ENCODE assay signal across 8 mouse cellular contexts in the genomic region with DNA sequence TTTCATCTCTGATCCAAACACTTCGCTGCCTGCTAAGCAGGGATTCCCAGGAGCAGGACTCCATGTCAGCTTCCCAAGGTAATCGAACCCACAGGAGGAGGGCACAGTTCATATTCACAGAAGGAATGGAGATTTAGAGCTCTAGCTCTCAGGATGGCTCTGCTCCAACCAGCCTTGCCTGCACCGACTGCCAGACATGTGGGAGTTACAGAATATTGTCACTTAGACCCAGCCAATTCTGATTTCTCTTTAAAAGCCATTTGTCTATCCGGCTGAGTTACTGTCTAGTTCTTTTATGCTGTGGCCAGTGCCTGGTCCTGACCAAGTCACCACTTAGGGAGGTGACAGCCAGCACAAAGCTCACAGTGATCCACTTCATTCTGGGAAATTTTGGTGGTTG. TPM values are rescaled to one million over a fixed set of nuclear protein-coding genes. Genes with fewer than 3 reads are reported as not detected.
A peak's percentile ranks its signal among the peaks of the same experiment; 100 is the strongest.
DNase-seq lines count a peak whose midpoint lies in the region; ATAC-seq and TF ChIP-seq lines count a peak whose summit lies in the region.

No protein-coding gene starts in this region.

- no peaks in the 10 kb centered on the region for H3K36me3 ChIP-seq in heart, adult 2 months (ENCODE audit: control insufficient read depth, insufficient read depth, low read length)
- H3K36me3 ChIP-seq in hindbrain, embryonic 11.5 days (ENCODE audit: control insufficient read depth, insufficient read depth, low read length) = no peaks in the 10 kb centered on the region
- H3K36me3 ChIP-seq in limb, embryonic 13.5 days = no peaks in the 10 kb centered on the region

- no peak for ATAC-seq in hindbrain, embryonic 11.5 days (ENCODE audit: low FRiP score)
- ATAC-seq in limb, embryonic 13.5 days (ENCODE audit: low FRiP score, low read depth) = no peak

- TF ChIP-seq EP300 in heart, adult 2 months (IDR thresholded peaks at IDR 0.05; ENCODE audit: insufficient read depth, low read depth, low read length) = no peak

- WGBS in heart, adult 2 months = 27% methylated on average over 4 of the region's 4 CpGs
- 60% methylated on average over 4 of the region's 4 CpGs for WGBS in hindbrain, embryonic 11.5 days
- whole genome bisulfite sequencing in limb, embryonic 13.5 days = 55% methylated on average over 4 of the region's 4 CpGs

- H3K9me3 ChIP-seq in hindbrain, embryonic 11.5 days (ENCODE audit: control insufficient read depth, low read length) = no peaks in the 10 kb centered on the region
- no peaks in the 10 kb centered on the region for H3K9me3 ChIP-seq in limb, embryonic 13.5 days

- intact Hi-C loops in heart, adult 2 months (cut with DNase I) = loop anchor here (2.0 kb wide), 2 partner anchors 31 to 39 kb away; partner anchors contain the start of genes Taf5l and Urb2
- intact Hi-C loops in heart, postnatal 14 days (cut with DNase I) = loop anchor here (2.0 kb wide), 1 partner anchor 31 kb away; no protein-coding TSS in a partner anchor

- no peak overlapping the region for H3K27ac ChIP-seq in heart, adult 2 months
- no peak overlapping the region for H3K27ac ChIP-seq in hindbrain, embryonic 11.5 days (ENCODE audit: low read depth, low read length)
- no peak overlapping the region for H3K27ac ChIP-seq in limb, embryonic 13.5 days

- peak overlapping the region; percentile 6; the same call in 1 of the 2 replicates for H3K4me3 ChIP-seq in heart, adult 2 months
- H3K4me3 ChIP-seq in hindbrain, embryonic 11.5 days (ENCODE audit: low read depth, low read length) = peak overlapping the region; percentile 14; the same call in 1 of the 2 replicates
- peak overlapping the region; percentile 65 for H3K4me3 ChIP-seq in limb, embryonic 13.5 days

- H3K4me2 ChIP-seq in hindbrain, embryonic 11.5 days (replicated peaks; ENCODE audit: low read depth, low read length) = no peak overlapping the region
- peak overlapping the region; percentile 82 for H3K4me2 ChIP-seq in limb, embryonic 13.5 days (replicated peaks)

- H3K9ac ChIP-seq in heart, adult 2 months (ENCODE audit: low read depth, low read length) = peak overlapping the region; percentile 6; the same call in 1 of the 2 replicates
- H3K9ac ChIP-seq in hindbrain, embryonic 11.5 days (ENCODE audit: low read depth, low read length) = no peak overlapping the region
- peak overlapping the region; percentile 35; the same call in 1 of the 2 replicates for H3K9ac ChIP-seq in limb, embryonic 13.5 days

- H3K27me3 ChIP-seq in heart, adult 2 months (ENCODE audit: control insufficient read depth, insufficient read depth, low read length) = no peaks in the 10 kb centered on the region
- H3K27me3 ChIP-seq in hindbrain, embryonic 11.5 days (ENCODE audit: control insufficient read depth, insufficient read depth, low read length) = no peaks in the 10 kb centered on the region
- H3K27me3 ChIP-seq in limb, embryonic 13.5 days = no peaks in the 10 kb centered on the region

- no peak for TF ChIP-seq POLR2A in heart, adult 2 months (IDR thresholded peaks at IDR 0.05; ENCODE audit: insufficient read depth, low read depth, low read length)

- no peaks in the 10 kb centered on the region; the same call in 1 of the 2 replicates for H3K79me2 ChIP-seq in heart, adult 2 months (replicated peaks; ENCODE audit: control insufficient read depth, insufficient read depth, low read length)

- peaks cover 10% of the 10 kb centered on the region for H3K4me1 ChIP-seq in heart, adult 2 months (ENCODE audit: control insufficient read depth, insufficient read depth, low read length)
- peaks cover 2% of the 10 kb centered on the region; the same call in 1 of the 2 replicates for H3K4me1 ChIP-seq in hindbrain, embryonic 11.5 days (replicated peaks; ENCODE audit: control insufficient read depth, insufficient read depth, low read length)
- peaks cover 19% of the 10 kb centered on the region for H3K4me1 ChIP-seq in limb, embryonic 13.5 days

- no peak for TF ChIP-seq CTCF in heart, adult 2 months (IDR thresholded peaks at IDR 0.05)

- DNase-seq in heart, adult 2 months = peak in 1 of 2 experiments; percentile 12
- no peak for DNase-seq in heart, postnatal 14 days
- peak; percentile 23 to 45 for DNase-seq in cerebellum, postnatal 25 days
- no peak for DNase-seq in hindbrain, embryonic 11.5 days (ENCODE audit: low spot score)
- peak; percentile 57 to 66 for DNase-seq in right cerebral cortex, postnatal 10 days (ENCODE audit: low spot score in 2 of 2)
- no peak for DNase-seq in thymus, postnatal 36 days
- no peak for DNase-seq in MN1 (ENCODE audit: low spot score)

RNA-seq across cellular contexts. Expression of gene Abcb10, which starts 1.2 kb away (rescaled TPM):
- total RNA-seq in heart, adult 2 months (2021) = 10 to 100 TPM; 40.2 to 44.2 TPM
- polyA plus RNA-seq in heart, adult 2 months (2012; rRNA removed) = 19.1 and 27.6 TPM in 2 replicates
- total RNA-seq in heart, postnatal 14 days (2021) = 10 to 100 TPM; 44.8 to 46.5 TPM
- 17.5 and 18.3 TPM in 2 replicates for polyA plus RNA-seq in hindbrain, embryonic 11.5 days (2014; fragmentation: Nextera tagmentation; extraction: Ambion mirVana)
- 17.0 TPM in 2 replicates for polyA plus RNA-seq in limb, embryonic 13.5 days (2015; fragmentation: Nextera tagmentation; extraction: Ambion mirVana)

RNA-seq across cellular contexts. Expression of gene Nup133, which starts 32.6 kb away (rescaled TPM):
- total RNA-seq in heart, adult 2 months (2021) = 10 to 100 TPM in 1 of 2 experiments, 1 to 10 TPM in 1; 9.9 to 10.8 TPM
- 7.2 and 12.3 TPM in 2 replicates for polyA plus RNA-seq in heart, adult 2 months (2012; rRNA removed)
- total RNA-seq in heart, postnatal 14 days (2021) = 10 to 100 TPM; 10.3 to 12.4 TPM
- polyA plus RNA-seq in hindbrain, embryonic 11.5 days (2014; fragmentation: Nextera tagmentation; extraction: Ambion mirVana) = 50.1 and 52.3 TPM in 2 replicates
- 36.3 and 36.5 TPM in 2 replicates for polyA plus RNA-seq in limb, embryonic 13.5 days (2015; fragmentation: Nextera tagmentation; extraction: Ambion mirVana)

RNA-seq across cellular contexts. Expression of gene Taf5l, which starts 39.5 kb away (rescaled TPM):
- total RNA-seq in heart, adult 2 months (2021) = 10 to 100 TPM; 12.0 to 13.2 TPM
- 17.7 and 23.5 TPM in 2 replicates for polyA plus RNA-seq in heart, adult 2 months (2012; rRNA removed)
- total RNA-seq in heart, postnatal 14 days (2021) = 10 to 100 TPM; 18.4 to 19.1 TPM
- 32.1 and 42.9 TPM in 2 replicates for polyA plus RNA-seq in hindbrain, embryonic 11.5 days (2014; fragmentation: Nextera tagmentation; extraction: Ambion mirVana)
- 36.4 and 38.7 TPM in 2 replicates for polyA plus RNA-seq in limb, embryonic 13.5 days (2015; fragmentation: Nextera tagmentation; extraction: Ambion mirVana)

RNA-seq across cellular contexts. Expression of gene Urb2, which starts 39.6 kb away (rescaled TPM):
- 1 to 10 TPM; 6.2 to 6.3 TPM for total RNA-seq in heart, adult 2 months (2021)
- 2.6 and 3.5 TPM in 2 replicates for polyA plus RNA-seq in heart, adult 2 months (2012; rRNA removed)
- 1 to 10 TPM; 6.7 to 6.9 TPM for total RNA-seq in heart, postnatal 14 days (2021)
- polyA plus RNA-seq in hindbrain, embryonic 11.5 days (2014; fragmentation: Nextera tagmentation; extraction: Ambion mirVana) = 7.3 and 7.6 TPM in 2 replicates
- polyA plus RNA-seq in limb, embryonic 13.5 days (2015; fragmentation: Nextera tagmentation; extraction: Ambion mirVana) = 4.5 and 5.5 TPM in 2 replicates

Comparison
In these comparisons a context has a peak if more than half of its experiments do, and no peak if none do; other contexts are left out.
1. DNase-seq: peak in cerebellum, postnatal 25 days (2 of 2) and right cerebral cortex, postnatal 10 days (2 of 2); none in heart, postnatal 14 days (0 of 2), hindbrain, embryonic 11.5 days (single experiment), thymus, postnatal 36 days (0 of 2) and MN1 (single experiment).
2. H3K4me3 ChIP-seq: peak in every context shown above with its lines; median percentile 65 in limb, embryonic 13.5 days; 14 in hindbrain, embryonic 11.5 days; 6 in heart, adult 2 months.